Mouse (Mus musculus) frontal cortex, adult 2 months (tissue): Measurements from ENCODE around the gene Xylt2. TPM values are rescaled to one million over a fixed set of nuclear protein-coding genes. Genes with fewer than 3 reads are reported as not detected.
"Not testable (repeated sequence)": the region's sequence is repeated elsewhere in the genome, so short reads cannot be mapped to it uniquely, and the experiment has no call there.

ENCODE experiments used
- DNase-seq, 2 experiments: peaks; one replicate each; pipeline ENCODE4 v3.0.0; 2022; ENCODE audit warnings: low spot score in 1 of 2; ENCODE audit errors: extremely low spot score in 1 of 2
- polyA plus RNA-seq: library from polyadenylated mRNA; depleted of rRNA; stranded (reverse); fragments of >200 nt; gene quantifications from 2 replicates; pipeline ENCODE4 v1.2.3, GENCODE M21; 2012; rRNA removed

Xylt2 gene
- polyA plus RNA-seq = 26.6 and 27.0 TPM in 2 replicates

DNA sequence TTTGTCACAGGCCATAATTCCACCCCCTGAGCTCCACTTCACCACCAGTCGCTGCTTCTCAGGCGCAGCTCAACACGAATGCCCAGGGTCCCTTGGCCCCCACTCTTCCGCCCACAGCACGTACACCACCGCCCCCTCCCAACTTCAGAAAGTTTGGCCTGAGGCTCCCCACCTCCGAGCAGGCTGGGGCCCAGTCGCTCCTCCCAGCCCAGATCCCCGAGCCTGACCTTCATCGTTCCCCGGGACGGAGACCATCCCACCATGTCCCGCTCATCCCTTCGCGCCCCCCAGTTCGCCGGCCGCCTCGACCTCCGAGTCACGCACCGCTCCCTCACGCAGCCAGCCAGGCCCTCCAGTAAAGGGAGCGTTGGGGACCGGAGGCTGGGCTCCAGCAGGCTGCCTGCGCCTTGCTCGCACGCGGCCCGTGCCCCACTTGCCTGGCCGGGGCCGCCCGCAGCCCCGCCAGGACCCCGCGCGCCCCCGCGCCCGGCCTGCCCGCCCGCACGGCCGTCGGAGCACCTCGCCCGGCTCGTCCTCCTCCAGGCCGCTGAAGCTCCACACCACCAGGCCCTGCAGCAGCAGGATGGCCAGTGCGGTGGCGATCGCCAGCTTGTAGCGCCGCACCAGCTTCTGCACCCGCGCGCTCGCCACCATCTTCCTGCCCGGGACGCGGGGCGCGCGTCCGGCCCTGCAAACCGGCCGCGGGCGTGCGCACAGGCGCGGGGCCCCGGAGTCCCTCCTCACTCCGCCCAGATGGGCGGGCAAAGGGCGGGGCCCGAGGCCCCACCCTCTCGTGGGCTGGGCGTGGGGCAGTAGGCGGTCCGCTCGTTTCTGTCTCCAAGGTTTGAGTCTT is at the start of gene Xylt2:
TSS of gene Xylt2 (minus strand) at position 762 of the 853 bp plus-strand sequence.
- peak; percentile 58 to 92 for DNase-seq

DNA sequence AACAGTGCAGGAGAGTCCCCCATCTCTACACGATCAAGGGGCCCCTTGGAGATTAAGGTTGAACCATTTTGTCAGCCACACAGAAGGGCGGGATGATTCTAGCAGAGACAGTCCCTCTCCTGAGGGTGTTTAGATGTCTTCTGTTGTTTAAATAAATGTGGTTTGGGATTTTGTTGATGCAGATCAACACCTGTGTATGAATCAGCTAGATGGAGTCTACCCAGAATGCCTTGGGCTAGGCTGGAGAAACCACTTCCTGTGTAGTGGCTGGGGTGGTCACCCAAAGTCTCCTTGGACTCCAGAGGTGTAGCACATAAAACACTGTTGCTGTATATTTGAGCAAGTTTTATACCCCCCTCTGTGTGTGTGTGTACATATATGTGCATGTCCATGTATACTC is 41.9 kb upstream of the Xylt2 start:
- DNase-seq = no peak

DNA sequence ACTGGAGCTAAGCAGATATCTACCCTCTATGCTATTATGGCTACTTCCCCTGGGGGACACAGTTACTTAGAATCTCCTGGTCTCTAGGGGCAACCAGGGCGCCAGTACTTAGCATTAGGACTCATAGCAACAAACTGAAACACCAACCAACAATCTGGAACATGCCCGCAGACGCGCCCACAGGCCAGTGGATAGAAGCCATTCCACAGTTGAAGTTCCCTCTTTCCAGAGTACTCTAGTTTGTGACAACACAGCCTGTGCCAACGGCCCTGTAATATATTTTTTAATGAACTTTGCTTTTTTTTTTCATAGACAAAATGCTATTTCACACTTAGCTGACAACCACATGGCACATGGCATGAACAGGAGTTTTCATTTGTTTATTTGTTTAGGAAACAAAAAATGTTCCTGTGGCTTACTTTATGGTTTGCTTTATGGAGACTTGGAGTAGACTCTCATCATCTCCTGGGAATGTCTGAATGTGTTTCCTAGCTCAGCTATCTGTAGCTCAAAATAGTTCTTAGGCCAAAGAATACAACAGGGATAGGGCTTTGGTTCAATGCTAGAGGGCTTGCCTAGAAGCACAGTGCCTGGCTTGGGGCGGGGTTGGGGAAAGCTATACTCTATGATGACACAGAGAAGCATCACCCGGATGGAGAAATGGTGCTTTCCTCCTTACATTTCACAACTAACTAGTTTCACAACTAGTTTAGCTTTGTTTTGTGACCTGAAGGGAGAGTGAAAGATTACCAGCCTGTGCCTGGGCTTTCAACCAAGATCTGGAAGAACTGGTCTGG is 41.0 kb upstream of the Xylt2 start:
- DNase-seq = no peak

DNA sequence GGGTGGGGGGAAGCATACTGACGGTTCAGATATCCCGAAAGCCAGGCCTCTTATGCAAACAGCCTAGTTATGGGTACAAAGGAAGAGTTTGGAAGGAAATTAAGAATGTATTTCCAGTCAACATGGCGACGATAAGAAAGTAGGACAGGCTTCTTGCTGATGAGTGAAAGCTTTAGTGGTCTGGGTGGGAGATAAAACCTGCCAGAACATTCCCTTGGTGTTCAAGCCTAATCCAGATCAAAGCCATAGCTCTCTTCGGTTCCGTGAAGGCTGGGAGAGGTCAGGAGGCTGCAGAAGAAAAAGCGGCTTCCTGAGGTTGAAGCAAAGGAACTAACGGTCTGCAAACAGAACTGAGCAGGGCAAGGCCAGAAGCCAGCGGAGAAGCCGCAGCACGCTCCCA is 39.9 kb upstream of the Xylt2 start:
- no peak for DNase-seq

DNA sequence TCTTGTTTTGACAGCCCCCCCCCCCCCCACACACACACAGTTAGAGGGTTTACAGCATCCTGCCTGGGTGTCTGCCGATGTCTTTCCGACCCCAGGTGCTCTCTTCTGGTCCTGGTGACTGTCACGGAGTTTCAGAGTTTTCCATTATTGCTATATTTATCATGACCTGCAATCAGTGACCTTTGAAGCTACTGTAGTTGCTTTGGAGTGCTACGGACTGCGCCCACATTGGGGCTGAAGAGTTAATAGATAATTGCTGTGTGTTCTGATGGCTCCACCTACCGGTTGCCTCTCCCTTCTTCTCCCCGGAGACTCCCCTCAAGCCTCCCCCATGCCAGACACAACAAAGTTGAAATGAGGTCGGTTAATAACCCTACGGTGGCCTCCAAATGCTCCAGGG is 39.4 kb upstream of the Xylt2 start:
- DNase-seq = peak in 1 of 2 experiments; percentile 19

DNA sequence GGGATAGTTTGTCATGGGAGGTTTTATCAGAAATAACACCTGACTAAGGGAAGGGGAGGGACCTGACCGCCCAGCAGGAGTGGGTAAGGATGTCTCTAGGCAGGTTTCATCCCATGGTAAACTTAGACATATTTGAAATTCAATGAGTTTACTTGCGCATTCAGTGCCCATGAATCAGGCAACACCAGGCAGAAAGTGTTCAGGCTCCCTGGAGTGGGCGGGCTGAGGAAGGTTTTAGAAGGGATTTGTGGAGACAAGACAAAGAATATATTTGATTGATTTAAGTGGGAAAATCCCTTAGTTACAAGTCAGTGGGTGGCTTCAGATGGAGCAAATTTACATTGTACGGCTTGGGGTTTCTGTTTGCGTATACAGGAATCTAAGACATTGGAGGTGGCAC is 38.3 kb upstream of the Xylt2 start:
- DNase-seq = peak in 1 of 2 experiments; percentile 54

DNA sequence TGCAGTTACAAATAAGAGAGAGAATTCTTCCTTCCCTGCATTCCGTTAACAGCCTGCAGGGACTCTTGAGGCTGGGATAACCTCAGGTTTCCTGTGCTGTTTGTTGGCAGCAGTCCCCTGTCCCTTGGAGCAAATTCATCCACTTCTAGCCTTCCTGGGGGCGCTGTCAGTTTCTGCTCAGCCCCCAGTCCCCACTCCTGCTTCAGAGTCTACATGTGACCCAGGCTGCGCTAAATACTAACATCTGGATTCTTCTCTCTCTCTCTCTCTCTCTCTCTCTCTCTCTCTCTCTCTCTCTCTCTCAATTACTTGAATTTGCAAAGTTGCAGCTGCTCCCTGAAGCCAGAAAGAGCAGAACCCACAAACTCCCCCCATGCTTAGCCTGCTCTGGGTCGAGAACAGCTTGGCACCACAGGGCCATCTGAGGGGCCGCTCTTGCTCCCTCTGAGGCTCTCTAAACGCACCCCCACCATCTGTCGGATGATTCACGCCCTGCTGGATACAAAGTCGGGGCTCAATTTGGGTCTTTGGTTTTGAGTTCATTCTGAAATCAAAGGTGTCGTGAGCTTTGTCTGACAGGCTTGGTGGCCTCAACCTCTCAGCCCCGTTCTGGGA is 36.0 kb upstream of the Xylt2 start:
- no peak for DNase-seq

DNA sequence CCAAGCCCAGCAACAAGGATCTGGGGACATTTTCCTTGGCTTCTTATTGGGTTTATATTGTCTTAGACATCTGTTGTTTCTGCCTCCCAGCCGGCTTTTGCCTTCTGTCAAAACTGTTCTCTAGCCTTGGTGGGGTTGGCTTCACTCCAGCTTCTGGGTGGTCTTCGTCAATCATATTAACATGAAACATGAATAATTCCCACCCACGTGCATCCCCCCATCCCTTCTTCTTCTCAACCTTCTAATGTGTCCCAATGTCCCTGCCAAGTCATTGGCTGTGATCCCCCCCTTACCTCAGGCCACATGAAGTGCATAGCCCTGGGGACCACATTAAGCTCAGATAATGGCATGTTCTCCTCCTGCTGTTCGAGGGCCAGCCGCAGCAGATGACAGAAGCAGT is 27.2 kb upstream of the Xylt2 start, which contains the start of gene Gm11541:
TSS of gene Gm11541 (minus strand) at position 28 of the 400 bp plus-strand sequence.
- DNase-seq = no peak

DNA sequence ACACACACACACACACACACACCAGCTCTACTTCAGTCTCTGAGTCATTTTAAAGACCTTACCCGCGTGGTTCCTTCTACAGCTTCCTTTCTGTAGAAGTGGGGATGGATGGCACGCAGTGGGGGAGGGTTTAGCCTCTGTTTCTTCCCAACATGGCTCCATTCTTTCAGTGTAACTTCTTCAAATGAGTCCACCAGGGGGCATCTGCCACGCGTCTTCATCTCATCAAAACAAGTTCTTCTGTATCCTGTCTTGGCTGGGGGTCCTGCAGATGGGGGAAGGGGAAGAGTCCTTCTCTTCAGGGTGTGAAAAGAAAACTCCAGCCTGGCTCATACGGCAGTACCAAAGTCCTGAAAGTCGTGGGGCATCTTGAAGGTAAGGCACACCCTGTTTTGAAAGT is 26.7 kb upstream of the Xylt2 start:
- no peak for DNase-seq

DNA sequence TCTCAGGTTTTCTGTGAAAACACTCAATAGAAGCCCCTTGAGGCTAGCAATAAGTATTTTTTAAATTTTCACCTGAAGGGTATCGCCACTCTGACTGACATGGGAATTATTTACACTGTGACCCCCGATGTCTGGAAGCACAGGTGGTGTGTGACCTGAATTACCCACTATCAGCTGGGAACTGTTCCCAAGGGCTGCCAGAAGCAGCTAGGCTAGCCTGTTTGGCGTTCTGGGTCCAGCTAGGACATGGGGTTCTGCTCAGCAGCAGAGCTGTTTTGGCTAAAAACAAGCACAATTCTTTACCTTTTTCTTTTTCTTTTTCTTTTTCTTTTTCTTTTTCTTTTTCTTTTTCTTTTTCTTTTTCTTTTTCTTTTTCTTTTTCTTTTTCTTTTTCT is 24.9 kb upstream of the Xylt2 start:
- DNase-seq = no peak

DNA sequence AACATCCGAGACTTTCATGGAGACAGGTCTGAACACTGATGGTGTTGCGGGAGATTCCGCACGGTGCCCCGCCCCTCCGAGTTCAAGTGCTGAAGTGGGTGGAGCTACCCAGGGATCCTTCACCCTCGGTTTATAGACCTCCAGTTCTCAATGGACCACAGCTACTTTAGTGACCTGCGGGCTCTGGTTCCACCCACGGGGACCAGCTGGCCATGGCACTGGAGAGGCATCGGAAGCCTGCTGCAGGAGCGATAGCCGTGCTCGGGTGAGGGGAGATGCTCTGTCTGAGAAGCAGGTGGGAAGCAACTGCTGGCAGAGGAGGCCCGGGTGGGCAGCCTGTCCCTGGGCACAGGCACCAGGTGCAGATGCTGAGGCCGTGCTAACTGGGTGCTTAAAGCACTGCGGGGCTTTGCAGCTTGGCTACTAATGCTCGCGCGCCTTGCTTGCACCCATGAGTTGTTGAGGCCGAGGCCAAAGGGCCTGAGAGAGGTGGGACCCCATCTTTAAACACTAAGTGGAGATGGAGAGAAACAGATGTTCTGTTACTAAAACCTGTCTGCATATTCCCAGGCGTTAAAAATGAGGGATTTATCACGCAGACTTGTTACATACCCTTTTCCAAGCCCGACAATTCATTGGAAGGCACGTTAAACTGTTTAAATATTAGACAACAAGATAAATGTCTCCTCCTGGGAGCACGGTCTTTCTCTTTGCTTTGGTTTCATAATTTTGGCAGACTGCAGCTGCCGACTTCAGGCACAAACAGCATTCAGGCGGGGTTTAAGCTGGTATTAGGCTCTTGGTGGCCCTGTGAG is 24.3 kb upstream of the Xylt2 start:
- DNase-seq = no peak

DNA sequence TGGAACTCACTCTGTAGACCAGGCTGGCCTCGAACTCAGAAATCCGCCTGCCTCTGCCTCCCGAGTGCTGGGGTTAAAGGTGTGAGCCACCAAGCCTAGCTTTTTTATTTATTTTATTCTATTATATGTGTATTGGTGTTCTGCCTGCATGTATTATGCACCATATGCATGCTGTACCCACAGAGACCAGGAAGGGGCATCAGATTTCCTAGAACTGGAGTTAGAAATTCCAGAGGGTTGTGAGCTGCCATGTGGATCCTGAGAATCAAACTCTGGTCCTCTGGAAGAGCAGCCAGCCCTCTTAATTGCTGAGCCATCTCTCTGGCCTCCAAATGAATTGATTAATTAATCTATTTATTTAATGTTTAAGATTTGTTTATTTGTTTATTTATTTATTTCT is 22.1 kb upstream of the Xylt2 start:
- no peak for DNase-seq

DNA sequence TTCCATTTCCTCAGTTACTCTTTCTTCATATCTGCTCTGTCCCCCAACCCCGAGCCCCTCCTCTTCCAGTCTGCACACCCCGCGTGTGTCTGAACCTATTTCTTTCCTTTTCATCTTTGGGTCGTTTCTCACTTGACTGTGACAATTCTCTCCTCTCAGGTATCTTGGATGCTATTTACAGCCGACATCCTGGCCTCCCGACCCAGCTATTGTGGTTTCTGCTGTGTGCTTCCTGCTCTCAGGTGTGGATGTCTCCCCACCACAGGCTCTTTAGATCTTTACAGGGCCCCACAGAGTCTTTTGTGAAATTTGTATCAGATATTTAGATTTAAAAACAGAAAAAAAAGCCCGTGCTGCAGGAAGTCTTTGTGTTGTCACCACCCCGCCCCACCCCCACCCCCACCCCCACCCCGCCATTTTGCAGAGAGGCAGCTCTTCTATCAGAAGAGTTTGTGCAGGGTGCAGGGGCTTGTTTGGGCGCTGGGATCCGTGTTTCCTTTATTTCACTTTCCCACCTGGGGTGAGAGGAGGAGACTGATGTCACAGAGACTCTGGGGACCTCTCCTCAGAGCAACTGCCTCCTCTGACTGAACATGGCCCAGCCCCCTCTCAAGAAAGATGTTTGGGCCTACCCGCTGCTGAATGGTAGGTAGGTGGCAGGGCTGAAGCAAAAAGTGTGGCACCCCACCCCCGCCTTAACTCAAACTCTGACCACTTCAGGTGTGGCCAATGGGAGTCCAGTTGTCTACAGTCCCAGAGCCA is 20.6 kb upstream of the Xylt2 start:
- no peak for DNase-seq

DNA sequence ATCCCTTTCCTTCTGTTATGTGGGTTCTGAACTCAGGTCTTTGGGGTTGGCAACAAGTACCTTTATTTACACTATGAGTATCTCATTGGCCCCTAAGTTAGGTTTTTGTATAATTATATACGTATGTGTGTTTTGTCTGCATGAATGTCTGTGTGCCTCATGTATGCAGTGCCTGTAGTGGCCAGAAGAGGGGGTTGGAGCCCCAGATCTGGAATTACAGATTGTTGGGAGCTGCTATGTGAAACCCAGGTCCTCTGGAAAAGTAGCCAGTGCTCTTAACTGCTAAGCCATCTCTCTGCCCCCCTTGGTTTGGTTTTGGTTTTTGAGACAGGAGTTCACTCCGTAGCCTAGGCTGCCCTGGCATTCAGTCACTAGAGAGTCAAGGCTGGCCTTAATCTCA is 19.8 kb upstream of the Xylt2 start:
- DNase-seq = no peak

DNA sequence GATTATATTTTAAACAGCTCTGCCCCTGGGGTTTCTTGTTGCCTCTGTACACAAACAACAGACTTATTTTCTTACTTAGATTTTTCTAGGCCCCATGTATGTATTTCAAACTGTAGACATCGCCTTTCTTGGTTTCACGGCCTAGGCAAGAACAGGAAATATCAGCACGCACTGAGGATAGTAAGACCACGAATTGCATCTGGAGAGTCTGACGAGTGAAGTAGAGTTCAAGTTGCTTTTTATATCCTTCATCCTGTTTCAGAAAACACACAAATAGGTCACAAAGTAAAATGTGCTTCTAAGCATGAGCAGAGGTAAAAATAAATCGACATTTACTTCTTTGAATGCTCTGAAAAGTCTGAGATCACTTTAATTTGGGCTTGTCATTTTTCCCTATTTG is 18.2 kb upstream of the Xylt2 start:
- no peak for DNase-seq

DNA sequence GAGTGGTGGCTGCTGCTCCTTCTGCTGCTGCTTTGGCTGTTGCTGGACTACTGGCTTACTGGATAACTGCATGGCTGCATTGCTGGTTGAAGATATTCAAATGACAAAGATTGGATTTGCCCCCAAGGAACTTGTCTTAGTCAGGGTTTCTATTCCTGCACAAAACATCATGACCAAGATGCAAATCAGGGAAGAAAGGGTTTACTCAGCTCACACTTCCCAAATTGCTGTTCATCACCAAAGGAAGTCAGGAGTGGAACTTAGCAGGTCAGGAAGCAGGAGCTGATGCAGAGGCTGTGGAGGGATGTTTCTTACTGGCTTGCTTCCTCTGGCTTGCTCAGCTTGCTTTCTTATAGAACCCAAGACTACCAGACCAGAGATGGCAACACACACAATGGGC is 15.2 kb upstream of the Xylt2 start:
- DNase-seq = not testable (repeated sequence)

DNA sequence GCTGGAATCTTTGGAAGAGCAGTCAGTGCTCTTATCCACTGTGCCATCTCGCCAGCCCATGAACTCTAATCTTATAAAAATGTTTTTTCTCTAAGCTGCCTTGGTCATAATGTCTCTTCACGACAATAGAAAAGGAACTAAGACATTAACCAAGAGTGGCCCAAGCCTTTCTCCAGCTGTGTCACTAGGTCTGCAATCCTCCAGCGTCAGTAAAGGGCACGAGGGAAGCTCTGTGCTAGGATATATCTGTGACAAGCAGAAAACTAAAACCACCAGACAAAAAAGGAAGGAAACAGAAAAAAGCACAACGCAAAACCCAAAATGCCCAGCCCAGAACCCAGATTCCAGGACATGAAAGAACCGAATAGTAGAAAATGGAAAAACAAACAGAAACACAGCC is 9.9 kb upstream of the Xylt2 start:
- DNase-seq = no peak

DNA sequence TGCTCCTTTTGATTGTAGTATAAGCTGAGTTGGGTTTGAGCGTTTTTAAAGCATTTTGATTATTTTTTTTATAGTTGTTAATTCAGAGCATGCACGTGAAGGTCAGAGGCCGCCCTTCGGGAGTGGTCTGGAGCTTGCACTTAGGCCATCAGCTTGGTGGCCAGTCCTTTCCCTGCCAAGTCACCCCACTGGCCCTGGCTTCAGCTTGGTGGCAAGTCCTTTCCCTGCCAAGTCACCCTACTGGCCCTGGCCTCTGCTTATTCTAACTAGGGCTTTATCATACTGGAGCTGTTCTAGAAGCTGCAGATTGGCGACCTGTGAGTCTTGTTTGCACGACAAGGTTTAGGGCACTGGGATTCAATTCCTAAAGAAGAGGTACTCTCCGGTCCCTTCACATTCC is 5.1 kb upstream of the Xylt2 start:
- DNase-seq = no peak

DNA sequence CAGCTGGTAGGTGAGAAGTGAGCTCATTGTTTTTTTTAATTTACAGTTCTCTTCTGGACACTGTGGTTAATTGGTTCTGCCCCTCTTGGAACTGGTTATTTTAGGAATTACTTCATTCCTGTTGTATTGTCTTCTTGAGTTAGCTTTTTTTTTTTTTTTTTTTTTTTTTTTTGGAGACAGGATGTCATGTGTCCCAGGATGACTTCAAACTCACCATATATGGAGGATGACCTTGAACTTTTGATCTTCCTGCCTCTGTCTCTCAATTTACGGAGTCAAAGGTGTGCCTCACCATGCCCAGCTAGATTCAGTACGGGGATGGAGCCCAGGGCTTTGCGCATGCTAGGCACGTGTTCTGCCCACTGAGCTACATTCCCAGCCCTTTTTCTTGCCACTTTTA is 4.3 kb upstream of the Xylt2 start:
- no peak for DNase-seq

DNA sequence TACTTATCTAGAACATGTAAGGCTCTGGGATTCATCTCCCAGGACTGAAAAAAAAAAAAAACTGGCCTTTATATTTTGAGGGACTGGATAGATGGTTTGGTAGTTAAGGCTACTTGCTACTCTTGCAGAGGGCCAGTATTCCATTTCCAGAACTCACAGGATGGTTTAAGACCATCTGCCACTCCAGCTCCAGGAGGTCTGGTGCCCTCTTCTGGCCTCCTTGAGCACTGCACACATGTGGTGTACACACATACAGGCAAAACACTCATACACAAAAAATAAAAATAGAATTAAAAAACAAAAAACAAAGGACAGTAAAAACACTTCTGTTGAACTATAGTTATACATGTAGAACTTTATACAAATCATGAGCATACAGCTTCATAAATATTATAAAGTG is 3.3 kb upstream of the Xylt2 start:
- no peak for DNase-seq
